Mouse (Mus musculus) erythroid progenitor cell, adult 5-6 weeks (primary cell): ENCODE data around the gene Metrn. TPM values are rescaled to one million over a fixed set of nuclear protein-coding genes. Genes with fewer than 3 reads are reported as not detected.
"Not testable (repeated sequence)": the region's sequence is repeated elsewhere in the genome, so short reads cannot be mapped to it uniquely, and the experiment has no call there.

Source experiments
- ATAC-seq: replicated peaks from 2 replicates; pipeline ENCODE4 v1.8.0; 2016; ENCODE audit warnings: moderate number of reproducible peaks, mild to moderate bottlenecking, moderate TSS enrichment, inconsistent platforms; ENCODE audit not compliant: poor library complexity, low FRiP score, severe bottlenecking
- total RNA-seq, 2 experiments: library from RNA; stranded (forward) in 1 of 2; stranded (reverse) in 1 of 2; fragments of 150-400 nt in 1 of 2; fragments of 186-747, 209-891 nt in 1 of 2; gene quantifications; 2 replicates each; pipeline versions ENCODE4 v1.2.3 to v1.2.4; 2015 to 2017; ENCODE audit warnings: low replicate concordance in 2 of 2

Metrn gene
- total RNA-seq, 2 experiments from 2014 or later, result 5.4 TPM; not detected in 1

GRCm38 (mm10) chr17:25810890-25811289, 14.0 kb upstream of the Metrn start:
- ATAC-seq, result no peak

- no peak for ATAC-seq
Observed at GRCm38 (mm10) chr17:25809606-25810340, 12.8 kb upstream of the Metrn start.

GRCm38 (mm10) chr17:25808789-25809605, 12.1 kb upstream of the Metrn start, which contains the start of gene Fbxl16:
Gene Fbxl16, plus strand, starts transcription at chr17:25809085.
- ATAC-seq, result no peak

DNA sequence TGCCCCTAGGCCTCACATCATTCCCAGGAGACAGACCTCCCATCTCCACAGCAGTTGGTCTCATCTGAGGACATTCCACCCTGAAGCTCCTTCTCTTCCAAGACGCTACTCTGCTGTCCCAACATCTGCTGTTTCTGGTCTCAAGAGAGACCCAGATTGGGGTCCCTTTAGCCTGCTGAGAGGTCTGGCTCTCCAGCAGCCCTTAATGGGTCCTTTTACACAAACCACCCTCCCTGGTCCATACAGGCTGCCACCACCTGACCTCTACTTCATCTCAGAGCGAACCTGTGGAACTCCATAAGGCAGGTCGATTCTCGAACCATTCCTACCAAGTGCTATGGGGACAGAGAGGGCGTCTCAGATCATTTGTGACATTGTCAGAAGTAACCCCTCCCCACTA, 11.1 kb upstream of the Metrn start:
- ATAC-seq, result no peak

GRCm38 (mm10) chr17:25807452-25807851, 10.5 kb upstream of the Metrn start:
- ATAC-seq, result not testable (repeated sequence)

DNA sequence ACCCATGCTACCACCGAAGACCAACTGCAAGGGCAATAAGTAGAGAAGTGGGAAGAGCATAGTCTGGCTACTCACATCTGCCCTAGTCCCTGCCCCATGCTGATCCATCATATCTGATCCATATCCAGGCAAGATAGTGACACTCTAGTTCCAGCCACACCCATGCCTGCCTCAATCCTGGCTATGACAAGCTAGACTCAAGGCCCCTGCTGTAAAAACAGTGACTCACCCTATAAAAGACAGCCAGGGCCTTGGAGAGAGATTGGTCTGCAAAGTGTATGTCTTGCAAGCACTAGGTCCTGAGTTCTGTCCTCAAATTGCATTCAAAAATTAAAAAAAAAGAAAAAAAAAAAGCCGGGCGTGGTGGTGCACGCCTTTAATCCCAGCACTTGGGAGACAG, 9.6 kb upstream of the Metrn start:
- ATAC-seq, result no peak

GRCm38 (mm10) chr17:25802825-25803517, 6.0 kb upstream of the Metrn start:
- ATAC-seq, result no peak

GRCm38 (mm10) chr17:25801029-25801428, 4.1 kb upstream of the Metrn start:
- ATAC-seq, result peak; percentile 68

DNA sequence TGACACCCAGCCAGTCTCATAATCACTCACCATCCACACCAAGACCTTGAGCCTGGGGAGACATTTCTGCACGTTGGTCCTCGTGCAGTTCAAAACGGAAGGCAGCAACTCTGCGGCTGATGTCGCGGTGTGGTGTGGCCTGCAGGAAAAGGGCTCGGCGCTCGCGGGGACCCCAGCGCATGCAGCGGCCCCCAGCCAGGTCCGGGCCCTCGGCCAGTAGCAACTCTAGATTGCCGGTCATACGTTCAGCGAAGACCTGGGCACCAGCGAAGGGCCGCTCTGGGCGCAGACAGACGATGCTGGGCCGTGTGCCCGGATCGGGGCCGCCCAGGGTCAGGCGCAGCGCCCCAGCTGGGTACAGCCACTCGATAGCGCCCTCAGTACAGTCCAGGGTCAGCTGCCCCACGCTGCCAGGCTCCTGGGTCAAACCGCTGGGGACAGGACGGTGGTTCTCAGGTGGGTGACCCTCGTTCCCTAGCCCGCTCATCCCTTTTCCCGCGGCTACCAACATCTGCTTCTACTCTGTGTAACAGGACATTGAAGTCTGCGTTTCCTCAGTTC, 645 bp downstream of the Metrn start:
- ATAC-seq, result no peak

GRCm38 (mm10) chr17:25795609-25796092, 1.3 kb downstream of the Metrn start, which contains the start of gene AC134908.4:
Gene AC134908.4, minus strand, starts transcription at chr17:25795659.
- no peak for ATAC-seq

GRCm38 (mm10) chr17:25794998-25795397, 1.9 kb downstream of the Metrn start:
- no peak for ATAC-seq

DNA sequence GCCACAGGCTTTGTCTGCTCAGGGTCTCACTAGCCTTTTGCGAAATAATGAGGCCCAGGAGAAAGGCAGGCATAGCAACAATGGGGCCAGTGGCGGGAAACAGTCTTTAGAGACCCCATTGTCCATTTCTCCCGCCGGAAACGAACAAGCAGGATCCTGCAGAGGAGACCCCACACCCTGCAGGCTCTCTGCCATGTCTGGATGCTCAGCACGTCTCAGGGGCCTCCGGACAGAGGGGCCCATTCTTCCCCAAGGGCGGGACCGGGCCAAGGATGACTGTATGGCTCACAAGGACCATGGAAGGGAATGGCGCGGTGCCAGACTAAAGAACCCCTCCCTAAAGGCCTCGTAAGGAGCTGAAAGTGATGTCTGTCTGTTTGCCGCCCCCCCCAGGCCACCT, 2.7 kb downstream of the Metrn start:
- ATAC-seq, result no peak

- ATAC-seq, result peak; percentile 23
Observed at GRCm38 (mm10) chr17:25792615-25793014, 4.3 kb downstream of the Metrn start, which contains the start of gene Fam173a. Gene Fam173a, minus strand, starts transcription at chr17:25792901.

- ATAC-seq, result peak; percentile 81
Observed at GRCm38 (mm10) chr17:25791843-25792527, 5.0 kb downstream of the Metrn start.

DNA sequence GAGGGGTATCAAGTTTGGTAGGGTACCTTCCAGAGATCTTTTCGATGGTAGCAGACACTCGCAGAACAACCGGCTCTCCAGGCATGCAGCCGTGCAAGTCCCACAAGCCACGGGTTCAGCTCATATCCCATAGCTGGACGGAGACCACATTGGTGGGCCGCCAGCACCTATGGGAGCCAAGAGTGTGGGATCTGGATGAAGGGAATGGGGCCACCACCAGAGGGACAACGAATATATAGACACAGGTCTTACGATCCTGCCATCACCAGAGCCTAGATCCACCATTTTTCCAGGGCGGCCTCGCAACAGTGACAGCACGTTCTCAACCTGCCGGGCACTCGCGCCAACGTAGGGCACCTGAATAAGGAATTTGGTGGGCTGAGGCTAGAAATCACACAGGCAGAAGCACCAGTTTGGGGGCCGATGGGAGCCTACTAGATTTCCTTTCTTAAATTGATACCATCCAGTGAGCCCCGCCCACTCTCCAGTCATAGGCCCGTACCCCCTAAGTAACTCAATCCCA, 5.6 kb downstream of the Metrn start:
- peak; percentile 4 for ATAC-seq

DNA sequence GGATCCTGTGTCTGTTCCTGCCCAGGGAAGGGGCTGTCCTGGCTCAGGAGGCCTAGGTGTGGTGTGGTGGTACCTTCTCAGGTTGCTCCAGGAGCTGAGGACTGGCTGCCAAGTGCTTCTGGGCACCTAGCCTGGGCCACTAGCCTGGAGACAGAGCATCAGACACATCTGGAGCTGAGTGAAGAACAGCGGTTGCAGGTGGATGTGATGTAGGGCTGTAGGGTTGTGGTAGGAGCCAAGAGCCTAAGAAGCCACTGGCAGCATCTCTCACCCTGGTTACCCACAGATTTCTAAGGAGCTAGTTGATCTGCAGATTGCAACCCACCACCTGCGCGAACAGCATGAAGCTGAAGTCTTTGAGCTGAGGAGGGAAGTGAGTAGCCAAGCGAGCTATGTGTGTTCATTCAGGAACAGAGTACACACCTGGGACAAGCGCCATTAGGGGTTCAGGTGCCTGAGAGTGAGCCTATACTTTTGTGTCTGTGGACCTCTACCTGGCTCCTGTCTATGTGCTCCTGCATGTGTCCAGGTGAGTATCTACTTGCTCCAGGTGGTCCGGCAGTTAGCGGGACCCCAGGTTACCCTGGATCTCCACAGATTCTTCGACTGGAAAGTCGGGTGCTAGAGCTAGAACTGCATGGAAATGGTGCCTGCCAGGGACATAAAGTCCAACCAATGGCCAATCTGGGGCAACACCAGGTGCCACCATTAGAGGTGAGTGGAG, 10.0 kb downstream of the Metrn start:
- ATAC-seq, result no peak

GRCm38 (mm10) chr17:25786280-25786679, 10.7 kb downstream of the Metrn start, which contains the start of gene Ccdc78:
Gene Ccdc78, plus strand, starts transcription at chr17:25786580.
- no peak for ATAC-seq

DNA sequence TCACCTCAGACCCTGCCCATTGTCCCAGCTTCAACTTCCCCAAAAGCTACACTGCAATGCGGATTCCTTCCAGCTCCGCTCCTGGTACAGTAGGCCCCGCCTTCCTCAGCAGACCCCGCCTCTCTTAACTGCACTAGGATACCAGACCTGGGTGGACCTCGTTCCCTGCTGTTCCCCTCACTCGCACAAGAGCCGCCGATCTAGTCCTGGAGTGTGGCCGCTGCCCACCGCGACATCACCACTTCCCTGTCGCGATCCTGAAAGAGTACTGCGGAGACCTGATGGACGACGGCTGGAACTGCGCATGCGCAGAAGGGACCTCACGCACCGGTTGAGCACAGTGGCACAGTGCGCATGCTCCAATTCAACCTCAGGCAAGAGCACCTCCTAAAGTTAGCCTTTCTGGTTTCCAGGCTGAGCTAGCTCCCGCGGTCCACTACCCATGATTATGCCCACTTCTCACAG, 11.6 kb downstream of the Metrn start, which contains the start of gene Haghl:
TSS of gene Haghl (minus strand) at position 393 of the 465 bp plus-strand sequence.
- peak; percentile 86 for ATAC-seq
